Mouse (Mus musculus) forebrain, embryonic 16.5 days (tissue): ENCODE data around the gene Tacc2. TPM values are rescaled to one million over a fixed set of nuclear protein-coding genes. Genes with fewer than 3 reads are reported as not detected.

Experiments
- ATAC-seq: fragments of 200-750 bp; cut with Nextera tagmentation; 2 replicates; pipeline ENCODE4 v1.8.0; 2017; ENCODE audit warnings: mild to moderate bottlenecking, moderate library complexity
- H3K27ac ChIP-seq: fragments of 300-500 bp; sonication (generic); 2 replicates; pipeline ENCODE4 v1.5.1; 2014; ENCODE audit warnings: low read length, control low read depth
- H3K27me3 ChIP-seq: fragments of 300-500 bp; sonication (generic); replicated peaks from 2 replicates; pipeline ENCODE4 v1.6.1; 2014; ENCODE audit warnings: low read length; ENCODE audit not compliant: control insufficient read depth, insufficient read depth
- H3K36me3 ChIP-seq: fragments of 300-500 bp; sonication (generic); 2 replicates; pipeline ENCODE4 v1.6.1; 2014; ENCODE audit not compliant: control insufficient read depth, insufficient read depth
- H3K4me1 ChIP-seq: fragments of 300-500 bp; sonication (generic); replicated peaks from 2 replicates; pipeline ENCODE4 v1.6.1; 2014; ENCODE audit warnings: low read length; ENCODE audit not compliant: control insufficient read depth, insufficient read depth
- H3K4me2 ChIP-seq: fragments of 300-500 bp; sonication (generic); 2 replicates; pipeline ENCODE4 v1.6.1; 2014; ENCODE audit warnings: mild to moderate bottlenecking, low read length, control low read depth
- H3K4me3 ChIP-seq: fragments of 300-500 bp; sonication (generic); replicated peaks from 2 replicates; pipeline ENCODE4 v1.5.1; 2014; ENCODE audit warnings: mild to moderate bottlenecking, low read length, control low read depth
- H3K9ac ChIP-seq: fragments of 300-500 bp; sonication (generic); replicated peaks from 2 replicates; pipeline ENCODE4 v1.6.1; 2014; ENCODE audit warnings: low read depth, low read length, control low read depth
- H3K9me3 ChIP-seq: fragments of 300-500 bp; sonication (generic); 2 replicates; pipeline ENCODE4 v1.6.1; 2016; ENCODE audit warnings: low read length; ENCODE audit not compliant: control insufficient read depth
- WGBS: fragments of 180-500 bp; shearing (Covaris S2); extraction: QIAGEN DNeasy Blood & Tissue Kit; methylation state at CpG from one replicate; pipeline ENCODE4 v1.1.7; 2014; 5-methylcytosine and 5-hydroxymethylcytosine counted together
- polyA plus RNA-seq: library from polyadenylated mRNA; unstranded; fragments of >200 nt; fragmentation: Nextera tagmentation; extraction: Ambion mirVana; gene quantifications from 2 replicates; pipeline ENCODE4 v1.2.1, GENCODE M21; 2015

Gene Tacc2
- polyA plus RNA-seq, 1 experiment from 2014 or later: 59.0 TPM

GRCm38 (mm10) chr7:130750752-130751490 is 173.7 kb downstream of the Tacc2 start:
- Histone ChIP-seq H3K36me3 (peaks cover 14% of the 10 kb centered on the region), H3K9me3 (no peaks in the 10 kb centered on the region)
- 11% methylated on average over 17 of the region's 17 CpGs for WGBS

GRCm38 (mm10) chr7:130751678-130752077 is 174.4 kb downstream of the Tacc2 start:
- H3K4me1 ChIP-seq: peaks cover 18% of the 10 kb centered on the region
- H3K27me3 ChIP-seq: no peaks in the 10 kb centered on the region
- no peak overlapping the region for H3K4me3 ChIP-seq
- H3K36me3 ChIP-seq: peaks cover 14% of the 10 kb centered on the region
- H3K27ac ChIP-seq: no peak overlapping the region
- no peak overlapping the region for H3K4me2 ChIP-seq
- 72% methylated on average over 9 of the region's 9 CpGs for WGBS
- no peak for ATAC-seq
- no peak overlapping the region for H3K9ac ChIP-seq
- no peaks in the 10 kb centered on the region for H3K9me3 ChIP-seq

More at GRCm38 (mm10) chr7:130750752-130751490, 173.7 kb downstream of the Tacc2 start:
- H3K4me2 ChIP-seq: no peak overlapping the region
- H3K27ac ChIP-seq: peak overlapping the region; percentile 29
- H3K27me3 ChIP-seq: no peaks in the 10 kb centered on the region
- 0 out of 2 replicates have a peak overlapping the region, but pooled peaks have one; percentile 16 for H3K9ac ChIP-seq
- peaks cover 18% of the 10 kb centered on the region for H3K4me1 ChIP-seq
- ATAC-seq: peak; percentile 88
- no peak overlapping the region for H3K4me3 ChIP-seq

GRCm38 (mm10) chr7:130754790-130755189 is 177.6 kb downstream of the Tacc2 start:
- Histone ChIP-seq H3K36me3 (peaks cover 21% of the 10 kb centered on the region), H3K27me3 (no peaks in the 10 kb centered on the region), H3K27ac (no peak overlapping the region), H3K4me1 (peaks cover 17% of the 10 kb centered on the region), H3K9me3 (no peaks in the 10 kb centered on the region), H3K4me2 (no peak overlapping the region), H3K4me3 (no peak overlapping the region), H3K9ac (no peak overlapping the region)
- 88% methylated on average over 2 of the region's 2 CpGs for WGBS
- no peak for ATAC-seq

- H3K4me2 ChIP-seq: no peak overlapping the region
- WGBS: 87% methylated on average over 7 of the region's 7 CpGs
- peaks cover 21% of the 10 kb centered on the region for H3K36me3 ChIP-seq
- H3K27ac ChIP-seq: no peak overlapping the region
- no peaks in the 10 kb centered on the region for H3K27me3 ChIP-seq
- no peak for ATAC-seq
- H3K9ac ChIP-seq: no peak overlapping the region
- no peak overlapping the region for H3K4me3 ChIP-seq
- H3K9me3 ChIP-seq: no peaks in the 10 kb centered on the region
- H3K4me1 ChIP-seq: peaks cover 3% of the 10 kb centered on the region
Measured at GRCm38 (mm10) chr7:130756343-130756835, 179.2 kb downstream of the Tacc2 start.

GRCm38 (mm10) chr7:130757326-130757865 is 180.2 kb downstream of the Tacc2 start:
- Histone ChIP-seq H3K4me3 (no peak overlapping the region), H3K4me1 (peaks cover 5% of the 10 kb centered on the region), H3K27ac (no peak overlapping the region), H3K36me3 (peaks cover 16% of the 10 kb centered on the region), H3K9ac (no peak overlapping the region), H3K27me3 (no peaks in the 10 kb centered on the region), H3K9me3 (no peaks in the 10 kb centered on the region), H3K4me2 (no peak overlapping the region)
- 89% methylated on average over 11 of the region's 11 CpGs for WGBS
- ATAC-seq: no peak

GRCm38 (mm10) chr7:130762071-130762897 is 185.0 kb downstream of the Tacc2 start:
- H3K4me3 ChIP-seq: no peak overlapping the region
- peak; percentile 68 for ATAC-seq
- peaks cover 4% of the 10 kb centered on the region for H3K4me1 ChIP-seq
- H3K9ac ChIP-seq: no peak overlapping the region
- peaks cover 11% of the 10 kb centered on the region for H3K36me3 ChIP-seq
- H3K4me2 ChIP-seq: no peak overlapping the region
- WGBS: 30% methylated on average over 17 of the region's 17 CpGs
- peak overlapping the region; percentile 19; the same call in 1 of the 2 replicates for H3K27ac ChIP-seq
- no peaks in the 10 kb centered on the region for H3K27me3 ChIP-seq
- H3K9me3 ChIP-seq: no peaks in the 10 kb centered on the region

GRCm38 (mm10) chr7:130764160-130764559 is 186.9 kb downstream of the Tacc2 start:
- H3K9me3 ChIP-seq: no peaks in the 10 kb centered on the region
- H3K4me1 ChIP-seq: peaks cover 4% of the 10 kb centered on the region
- no peak overlapping the region for H3K27ac ChIP-seq
- H3K27me3 ChIP-seq: no peaks in the 10 kb centered on the region
- H3K4me2 ChIP-seq: no peak overlapping the region
- 95% methylated on average over 17 of the region's 17 CpGs for WGBS
- ATAC-seq: no peak
- no peak overlapping the region for H3K9ac ChIP-seq
- H3K36me3 ChIP-seq: peaks cover 7% of the 10 kb centered on the region
- H3K4me3 ChIP-seq: no peak overlapping the region

GRCm38 (mm10) chr7:130766411-130767170 is 189.4 kb downstream of the Tacc2 start:
- Histone ChIP-seq H3K4me2 (no peak overlapping the region), H3K9me3 (no peaks in the 10 kb centered on the region), H3K36me3 (peaks cover 5% of the 10 kb centered on the region), H3K4me3 (no peak overlapping the region), H3K4me1 (peaks cover 4% of the 10 kb centered on the region), H3K27ac (no peak overlapping the region), H3K9ac (no peak overlapping the region), H3K27me3 (no peaks in the 10 kb centered on the region)
- no peak for ATAC-seq
- WGBS: 84% methylated on average over 30 of the region's 30 CpGs
